Mouse (Mus musculus) embryonic facial prominence, embryonic 15.5 days (tissue): ENCODE results near the gene Ovol1. TPM values are rescaled to one million over a fixed set of nuclear protein-coding genes. Genes with fewer than 3 reads are reported as not detected.

ENCODE experiments used
- ATAC-seq: fragments of 200-750 bp; cut with Nextera tagmentation; 2 replicates; pipeline ENCODE4 v1.8.0; 2017; ENCODE audit warnings: low read depth, moderate TSS enrichment; ENCODE audit not compliant: insufficient number of reproducible peaks, low FRiP score, low TSS enrichment
- H3K27ac ChIP-seq: fragments of 300-500 bp; sonication (generic); replicated peaks from 2 replicates; pipeline ENCODE4 v1.5.1; 2015; ENCODE audit warnings: mild to moderate bottlenecking, inconsistent platforms
- H3K27me3 ChIP-seq: fragments of 300-500 bp; sonication (generic); 2 replicates; pipeline ENCODE4 v1.6.1; 2015; ENCODE audit warnings: inconsistent platforms
- H3K36me3 ChIP-seq: fragments of 300-500 bp; sonication (generic); 2 replicates; pipeline ENCODE4 v1.6.1; 2015; ENCODE audit warnings: mild to moderate bottlenecking, inconsistent platforms
- H3K4me1 ChIP-seq: fragments of 300-500 bp; sonication (generic); 2 replicates; pipeline ENCODE4 v1.6.1; 2015; ENCODE audit warnings: inconsistent platforms
- H3K4me2 ChIP-seq: fragments of 300-500 bp; sonication (generic); replicated peaks from 2 replicates; pipeline ENCODE4 v1.6.1; 2015; ENCODE audit warnings: mild to moderate bottlenecking, inconsistent platforms
- H3K4me3 ChIP-seq: fragments of 300-500 bp; sonication (generic); replicated peaks from 2 replicates; pipeline ENCODE4 v1.5.1; 2015; ENCODE audit warnings: mild to moderate bottlenecking, inconsistent platforms
- H3K9ac ChIP-seq: fragments of 300-500 bp; sonication (generic); 2 replicates; pipeline ENCODE4 v1.6.1; 2015; ENCODE audit warnings: inconsistent platforms
- H3K9me3 ChIP-seq: fragments of 300-500 bp; sonication (generic); replicated peaks from 2 replicates; pipeline ENCODE4 v1.6.1; 2016; ENCODE audit warnings: inconsistent platforms
- WGBS: fragments of 180-500 bp; shearing (Covaris S2); methylation state at CpG from one replicate; pipeline ENCODE4 v1.1.7; 2015; 5-methylcytosine and 5-hydroxymethylcytosine counted together
- polyA plus RNA-seq: library from polyadenylated mRNA; unstranded; fragments of >200 nt; fragmentation: Nextera tagmentation; extraction: Ambion mirVana; gene quantifications from 2 replicates; pipeline ENCODE4 v1.2.1, GENCODE M21; 2015

Ovol1 gene
- polyA plus RNA-seq, 1 experiment from 2014 or later = 23.3 TPM

DNA sequence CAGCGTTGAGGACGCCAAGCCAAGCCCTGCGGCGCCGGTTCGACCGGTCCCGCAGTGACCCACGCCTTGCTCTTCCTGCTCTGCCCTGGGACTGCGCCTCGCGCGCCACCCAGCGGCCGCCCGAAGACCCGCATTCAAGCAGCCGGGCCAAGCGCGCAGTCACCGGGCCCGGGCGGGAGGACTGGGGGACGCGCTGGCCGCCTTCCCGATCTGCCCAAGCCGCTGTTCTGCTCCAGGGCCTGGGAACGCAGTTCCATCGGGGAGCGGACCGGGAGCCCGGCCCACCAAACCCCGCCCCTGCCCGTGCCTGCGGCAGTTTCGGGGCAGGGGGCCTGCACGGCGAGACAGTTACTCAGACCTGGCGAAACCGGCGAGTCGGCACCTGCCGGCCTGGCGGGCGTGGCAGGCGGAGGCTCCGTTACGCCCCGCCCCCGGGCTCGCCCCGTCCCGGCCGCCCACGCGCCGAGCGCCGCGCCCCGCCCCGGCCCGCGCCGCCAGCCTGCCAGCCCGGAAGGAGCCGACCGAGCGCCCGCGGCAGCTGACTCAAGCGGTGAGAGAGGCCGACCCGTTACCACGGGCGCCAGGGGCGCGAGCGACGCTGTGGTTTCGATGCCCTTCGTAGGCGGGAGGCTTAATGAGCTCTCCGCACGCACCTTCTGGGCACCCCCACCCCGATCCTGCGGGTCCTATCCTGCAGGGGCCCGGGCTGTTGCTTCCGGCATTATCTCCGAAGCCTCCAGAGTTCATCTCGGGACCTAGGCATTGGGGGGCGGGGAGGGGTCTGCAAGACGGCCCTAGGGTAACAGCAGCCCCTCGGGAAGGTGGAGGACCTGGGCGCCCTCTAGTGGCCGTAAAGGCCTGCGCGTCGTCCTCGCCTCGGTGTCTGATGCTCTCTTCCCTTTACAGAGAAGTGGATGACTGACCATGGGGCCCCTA, 7.4 kb upstream of the Ovol1 start, which contains the start of gene Ap5b1:
Ap5b1 (plus strand) TSS at position 492 of the 936 bp plus-strand sequence.
- no peaks in the 10 kb centered on the region for H3K9me3 ChIP-seq
- H3K4me3 ChIP-seq = peak within 1 kb of the TSS; percentile 76
- peaks cover 26% of the 10 kb centered on the region for H3K36me3 ChIP-seq
- H3K27ac ChIP-seq = peak within 1 kb of the TSS; percentile 92
- under 1% methylated on average over 98 of the region's 102 CpGs for WGBS
- peak; percentile 87 for ATAC-seq
- peaks cover 16% of the 10 kb centered on the region for H3K27me3 ChIP-seq
- H3K4me1 ChIP-seq = peaks cover 33% of the 10 kb centered on the region
- H3K4me2 ChIP-seq = peak within 1 kb of the TSS; percentile 97
- H3K9ac ChIP-seq = peak within 1 kb of the TSS; percentile 53

DNA sequence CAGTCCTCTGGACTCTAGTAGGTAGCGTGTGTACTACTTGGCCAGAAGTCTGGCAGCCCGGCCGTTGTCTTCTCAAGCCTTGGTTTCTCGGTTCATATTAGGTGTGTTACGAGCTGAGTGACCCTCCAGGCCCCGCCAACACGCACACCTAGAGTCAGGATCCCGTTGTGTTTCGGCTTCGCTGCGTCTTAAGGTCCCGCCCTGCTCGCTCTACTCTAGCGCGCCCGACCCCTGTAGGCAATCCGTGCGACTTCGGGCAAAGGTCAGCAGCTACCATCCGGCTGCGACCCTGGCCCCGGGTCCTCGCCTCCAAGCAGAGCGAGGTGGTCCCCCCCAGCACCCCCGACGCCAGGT, 6.7 kb upstream of the Ovol1 start:
- no peaks in the 10 kb centered on the region for H3K9me3 ChIP-seq
- H3K4me3 ChIP-seq = peak overlapping the region; percentile 76
- peaks cover 18% of the 10 kb centered on the region for H3K27me3 ChIP-seq
- peak overlapping the region; percentile 42 for H3K9ac ChIP-seq
- H3K27ac ChIP-seq = peak overlapping the region; percentile 92
- peaks cover 26% of the 10 kb centered on the region for H3K36me3 ChIP-seq
- H3K4me2 ChIP-seq = peak overlapping the region; percentile 97
- peaks cover 29% of the 10 kb centered on the region for H3K4me1 ChIP-seq
- ATAC-seq = peak; percentile 15
- WGBS = 2% methylated on average over 26 of the region's 26 CpGs

DNA sequence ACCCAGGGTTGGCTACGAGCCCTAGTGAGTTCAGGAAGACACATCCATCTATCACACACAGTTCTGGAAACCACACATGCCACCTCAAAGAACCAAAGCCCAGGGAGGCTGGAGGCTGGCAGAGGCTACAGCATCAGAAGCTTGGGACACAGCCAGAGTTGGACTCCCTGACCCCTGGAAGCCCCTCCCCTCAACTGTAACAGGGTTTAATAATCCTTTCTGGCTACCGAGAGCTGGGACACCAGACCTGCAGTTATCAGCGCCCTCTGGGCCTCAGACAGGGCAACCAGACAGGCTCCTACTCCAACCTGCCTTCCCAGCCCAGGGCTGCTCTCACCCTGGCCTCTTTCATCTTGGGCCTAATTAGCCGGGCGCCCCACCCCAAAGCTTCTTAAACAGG, 5.9 kb upstream of the Ovol1 start:
- Histone ChIP-seq H3K9me3 (no peaks in the 10 kb centered on the region), H3K36me3 (peaks cover 20% of the 10 kb centered on the region), H3K4me2 (peak overlapping the region; percentile 97; the same call in 1 of the 2 replicates), H3K9ac (no peak overlapping the region), H3K4me3 (0 out of 2 replicates have a peak overlapping the region, but pooled peaks have one; percentile 76), H3K4me1 (peaks cover 30% of the 10 kb centered on the region), H3K27ac (no peak overlapping the region), H3K27me3 (peaks cover 27% of the 10 kb centered on the region)
- WGBS = 53% methylated on average over 5 of the region's 5 CpGs
- ATAC-seq = no peak

DNA sequence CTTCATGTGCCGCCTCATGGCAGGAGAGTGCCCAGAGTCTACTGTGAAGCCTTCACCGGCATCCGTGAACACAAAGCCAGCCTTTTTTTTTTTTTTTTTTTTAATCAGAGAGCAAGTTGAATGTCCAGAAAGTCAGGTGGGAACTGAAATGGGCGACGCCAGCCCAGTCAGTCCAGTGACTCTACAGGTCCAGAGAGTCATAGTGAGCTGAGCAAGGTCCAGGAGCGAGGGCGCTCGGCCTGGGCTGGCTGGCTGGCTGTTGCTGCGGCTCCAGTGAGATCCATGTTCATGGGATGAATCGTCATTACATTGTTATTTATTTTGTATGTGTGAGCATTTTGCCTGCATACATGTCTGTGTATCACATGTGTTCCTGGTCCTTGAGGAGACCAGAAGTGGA, 2.3 kb upstream of the Ovol1 start:
- Histone ChIP-seq H3K27ac (no peak overlapping the region), H3K9ac (no peak overlapping the region), H3K4me3 (no peak overlapping the region), H3K27me3 (peaks cover 62% of the 10 kb centered on the region), H3K4me2 (no peak overlapping the region), H3K9me3 (no peaks in the 10 kb centered on the region), H3K4me1 (peaks cover 33% of the 10 kb centered on the region), H3K36me3 (no peaks in the 10 kb centered on the region)
- no peak for ATAC-seq
- 92% methylated on average over 10 of the region's 10 CpGs for WGBS

DNA sequence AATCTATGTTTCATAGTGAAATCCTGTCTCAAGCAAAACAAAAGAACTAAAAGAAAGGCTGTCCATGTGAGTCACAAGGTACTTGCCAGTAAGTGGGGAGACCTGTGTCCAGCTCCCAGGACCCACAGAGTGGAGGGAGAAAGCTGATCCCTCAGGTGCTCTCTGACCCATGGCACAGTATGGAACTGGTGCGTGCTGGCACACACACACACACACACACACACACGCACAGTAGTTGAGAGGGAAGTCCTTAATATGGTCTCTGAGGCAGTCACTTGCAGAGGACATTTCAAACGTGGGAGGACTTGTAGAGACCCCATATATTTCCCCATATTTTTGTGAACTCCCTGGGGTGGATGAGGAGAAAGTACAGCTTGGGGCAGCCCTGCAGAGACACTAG, 1.4 kb upstream of the Ovol1 start:
- H3K27me3 ChIP-seq = peaks cover 71% of the 10 kb centered on the region

DNA sequence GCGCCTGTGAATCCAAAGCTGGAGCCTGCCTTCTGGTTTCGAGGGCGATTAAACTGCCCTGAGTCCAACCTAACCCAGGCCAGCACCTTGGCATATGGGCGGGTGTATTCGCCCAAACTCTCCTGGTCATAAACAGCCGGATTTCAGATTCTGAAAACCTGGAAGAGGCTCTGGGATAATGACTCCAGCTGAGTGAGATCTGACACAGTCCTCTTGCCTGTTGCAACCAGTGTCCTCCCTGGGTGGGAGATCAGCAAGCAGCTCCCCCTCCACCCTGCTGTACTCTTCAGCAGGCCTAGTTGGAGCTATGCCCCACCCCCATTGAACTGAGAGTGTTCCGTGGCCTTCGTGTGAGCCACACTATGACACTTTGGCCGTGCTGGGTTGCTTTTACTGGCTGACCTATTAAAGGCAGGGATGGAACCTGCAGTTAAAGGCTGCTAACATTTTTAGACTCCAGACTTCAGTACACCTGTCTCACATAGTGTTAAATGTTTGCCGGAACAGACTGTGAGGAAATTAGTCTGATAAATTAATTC, 875 bp upstream of the Ovol1 start:
- peaks cover 73% of the 10 kb centered on the region for H3K27me3 ChIP-seq
- ATAC-seq = no peak
- H3K9ac ChIP-seq = peak overlapping the region; percentile 10; the same call in 1 of the 2 replicates
- WGBS = 15% methylated on average over 10 of the region's 10 CpGs
- H3K4me2 ChIP-seq = peak overlapping the region; percentile 71
- H3K36me3 ChIP-seq = no peaks in the 10 kb centered on the region
- H3K27ac ChIP-seq = peak overlapping the region; percentile 70
- peak overlapping the region; percentile 48 for H3K4me3 ChIP-seq
- peaks cover 22% of the 10 kb centered on the region for H3K4me1 ChIP-seq
- no peaks in the 10 kb centered on the region for H3K9me3 ChIP-seq

More for the DNA sequence above, 1.4 kb upstream of the Ovol1 start:
- H3K27ac ChIP-seq = no peak overlapping the region
- H3K4me3 ChIP-seq = no peak overlapping the region
- WGBS = 43% methylated on average over 3 of the region's 3 CpGs
- H3K4me2 ChIP-seq = no peak overlapping the region
- ATAC-seq = no peak
- H3K9ac ChIP-seq = no peak overlapping the region
- no peaks in the 10 kb centered on the region for H3K36me3 ChIP-seq
- peaks cover 27% of the 10 kb centered on the region for H3K4me1 ChIP-seq
- H3K9me3 ChIP-seq = no peaks in the 10 kb centered on the region

DNA sequence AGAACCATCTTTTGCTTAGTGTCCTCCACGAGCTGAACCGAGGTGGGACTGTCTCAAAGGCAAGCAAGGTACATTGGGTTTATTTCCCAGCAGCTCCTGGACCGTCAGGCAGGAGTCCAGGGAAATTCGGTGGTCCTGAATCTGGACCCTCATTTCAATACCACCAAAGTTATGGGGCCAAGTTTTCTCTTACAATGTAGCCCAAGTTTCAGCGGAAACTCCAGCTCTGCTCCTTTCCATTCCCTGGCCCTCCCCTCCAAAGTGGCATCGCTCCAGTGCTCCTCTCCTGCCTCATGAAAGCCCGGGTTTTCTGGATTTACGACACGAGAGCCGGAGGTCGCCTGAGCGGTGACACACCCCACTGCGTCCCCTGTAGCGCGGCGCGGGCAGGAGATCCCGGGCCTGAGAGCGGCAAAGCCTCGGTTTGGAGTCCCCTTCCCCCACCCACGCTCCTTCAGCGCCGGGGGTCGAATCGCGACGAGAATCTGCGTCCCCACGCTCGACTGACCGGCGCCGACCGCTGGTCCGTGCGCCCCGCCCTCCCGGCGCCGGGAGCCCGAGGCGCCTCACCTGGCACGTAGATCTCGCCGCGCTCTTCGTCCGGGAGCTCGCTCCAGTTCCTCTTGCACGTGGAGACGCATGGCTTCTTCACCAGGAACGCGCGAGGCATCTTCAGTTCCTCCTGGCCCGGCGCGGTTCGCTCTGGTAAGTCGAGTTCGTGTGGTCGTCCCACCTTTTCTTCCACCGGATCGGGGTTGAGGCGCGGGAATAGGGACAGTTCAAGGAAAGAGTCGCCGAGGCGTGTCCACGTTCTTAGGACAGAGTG, 602 bp downstream of the Ovol1 start:
- Histone ChIP-seq H3K4me3 (peak overlapping the region; percentile 48), H3K4me1 (peaks cover 18% of the 10 kb centered on the region), H3K9ac (peak overlapping the region; percentile 35; the same call in 1 of the 2 replicates), H3K9me3 (no peaks in the 10 kb centered on the region), H3K27me3 (peaks cover 70% of the 10 kb centered on the region), H3K36me3 (no peaks in the 10 kb centered on the region), H3K4me2 (peak overlapping the region; percentile 71), H3K27ac (0 out of 2 replicates have a peak overlapping the region, but pooled peaks have one; percentile 48)
- no peak for ATAC-seq
- WGBS = under 1% methylated on average over 69 of the region's 69 CpGs

DNA sequence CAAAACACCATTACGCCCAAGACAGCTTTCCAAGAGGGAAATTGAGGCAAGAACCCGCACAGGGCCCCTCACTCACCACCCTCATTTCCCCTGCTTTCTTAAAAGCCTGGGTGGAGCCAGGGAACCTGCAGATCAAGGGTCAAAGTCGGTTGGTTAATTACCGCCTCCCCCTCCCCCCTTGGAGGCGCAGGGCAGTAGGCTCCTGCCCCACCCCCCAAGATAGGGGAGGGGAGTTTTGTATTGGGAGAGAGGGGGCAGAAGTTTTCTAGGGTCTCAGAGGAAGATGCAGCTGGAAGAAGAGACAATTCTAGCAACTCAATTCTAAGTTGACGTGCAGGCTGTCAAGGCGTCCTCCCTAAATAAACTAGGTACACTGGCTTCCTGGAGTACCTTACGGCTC, 1.2 kb downstream of the Ovol1 start:
- H3K4me3 ChIP-seq = peak overlapping the region; percentile 48
- H3K27me3 ChIP-seq = peaks cover 67% of the 10 kb centered on the region
- no peak overlapping the region for H3K9ac ChIP-seq
- 18% methylated on average over 8 of the region's 8 CpGs for WGBS
- no peak overlapping the region for H3K27ac ChIP-seq
- no peaks in the 10 kb centered on the region for H3K36me3 ChIP-seq
- peaks cover 22% of the 10 kb centered on the region for H3K4me1 ChIP-seq
- no peaks in the 10 kb centered on the region for H3K9me3 ChIP-seq
- ATAC-seq = no peak
- H3K4me2 ChIP-seq = peak overlapping the region; percentile 71

DNA sequence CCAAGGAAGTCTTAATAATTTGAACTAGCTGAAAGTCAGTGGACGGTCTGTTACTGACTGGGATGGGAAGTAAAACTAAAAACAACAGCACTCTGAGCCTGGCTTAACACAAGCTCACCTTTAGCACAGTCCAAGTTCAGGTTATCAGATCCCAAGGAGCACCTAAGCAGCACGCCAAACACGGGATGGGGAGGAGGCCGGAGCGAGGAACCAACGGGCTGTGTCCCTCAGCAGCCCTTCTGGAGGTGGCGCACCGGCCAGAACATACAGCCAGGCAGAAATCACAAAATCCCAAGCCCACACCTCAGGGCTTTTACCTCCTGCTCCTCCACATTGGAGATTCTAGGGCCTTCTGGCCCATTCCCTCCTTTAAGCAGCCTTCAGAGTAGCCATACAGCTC, 1.7 kb downstream of the Ovol1 start:
- WGBS = 60% methylated on average over 8 of the region's 8 CpGs

DNA sequence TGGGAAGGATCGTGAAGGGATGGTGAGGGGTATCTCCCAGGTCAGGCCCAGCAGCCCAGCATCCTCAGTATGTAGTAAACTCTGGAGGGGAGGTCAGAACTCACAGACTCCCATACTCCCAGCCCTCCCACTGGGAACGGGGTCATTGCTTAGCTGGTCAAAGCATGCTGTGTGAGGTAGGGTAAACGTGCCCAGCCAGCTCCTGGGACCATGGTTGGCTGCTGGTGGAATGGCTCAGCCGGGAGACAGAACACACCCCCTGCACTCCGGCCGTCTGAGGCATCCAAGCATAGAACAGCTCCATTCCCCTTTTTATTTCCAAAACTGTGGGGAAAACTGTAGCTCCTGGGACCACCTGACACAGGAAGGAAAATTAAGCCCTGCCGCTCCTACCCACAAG, 2.3 kb downstream of the Ovol1 start:
- H3K4me2 ChIP-seq = peak overlapping the region; percentile 71; the same call in 1 of the 2 replicates
- 39% methylated on average over 7 of the region's 7 CpGs for WGBS

More for the DNA sequence above, 1.7 kb downstream of the Ovol1 start:
- Histone ChIP-seq H3K27ac (no peak overlapping the region), H3K9me3 (no peaks in the 10 kb centered on the region), H3K27me3 (peaks cover 64% of the 10 kb centered on the region), H3K4me2 (peak overlapping the region; percentile 71), H3K36me3 (no peaks in the 10 kb centered on the region), H3K4me3 (peak overlapping the region; percentile 48), H3K9ac (no peak overlapping the region), H3K4me1 (peaks cover 27% of the 10 kb centered on the region)
- ATAC-seq = no peak

More for the DNA sequence above, 2.3 kb downstream of the Ovol1 start:
- Histone ChIP-seq H3K36me3 (no peaks in the 10 kb centered on the region), H3K9ac (no peak overlapping the region), H3K27ac (0 out of 2 replicates have a peak overlapping the region, but pooled peaks have one; percentile 9), H3K9me3 (no peaks in the 10 kb centered on the region), H3K4me1 (peaks cover 28% of the 10 kb centered on the region), H3K27me3 (peaks cover 63% of the 10 kb centered on the region), H3K4me3 (peak overlapping the region; percentile 48)
- no peak for ATAC-seq
